Mouse (Mus musculus) T-cell, adult 2 months (primary cell): ENCODE measurements at regions not wholly inside any gene's neighbourhood (a gene's known extent, or its start where the extent isn't known, plus 50 kb on each side); places are given as distances from the start of the nearest gene placed in this dataset.

Source experiments
- DNase-seq: peaks from one replicate; pipeline ENCODE4 v3.0.0; 2022; ENCODE audit warnings: low spot score

GRCm38 (mm10) chr1:34739621-34740020, 103.2 kb downstream of the Fam168b start:
- DNase-seq, result no peak

GRCm38 (mm10) chr1:34740891-34741290, 102.0 kb downstream of the Fam168b start:
- no peak for DNase-seq

DNA sequence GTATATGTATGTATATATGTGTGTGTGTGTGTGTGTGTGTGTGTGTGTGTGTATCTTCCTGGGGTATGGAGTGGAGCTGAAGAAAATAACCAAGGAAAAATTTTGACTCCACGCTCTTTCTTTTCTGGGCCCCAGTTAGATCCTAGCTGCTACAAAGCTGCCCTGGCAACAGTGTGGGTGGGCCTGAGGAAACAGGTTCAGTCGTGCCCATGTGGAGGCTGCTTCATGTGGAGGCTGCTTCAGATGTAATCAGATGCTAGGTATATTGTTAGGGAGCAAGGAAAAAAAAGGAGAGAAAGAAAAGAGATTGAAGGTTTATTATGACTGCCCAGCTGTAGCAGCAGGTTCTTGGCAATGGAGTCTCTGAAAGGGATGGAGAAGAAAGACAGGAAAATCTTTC, 100.6 kb downstream of the Fam168b start:
- no peak for DNase-seq

- DNase-seq, result no peak
Observed at GRCm38 (mm10) chr1:34745881-34746280, 97.0 kb downstream of the Fam168b start.

GRCm38 (mm10) chr1:34749161-34750040, 93.5 kb downstream of the Fam168b start:
- DNase-seq, result no peak

DNA sequence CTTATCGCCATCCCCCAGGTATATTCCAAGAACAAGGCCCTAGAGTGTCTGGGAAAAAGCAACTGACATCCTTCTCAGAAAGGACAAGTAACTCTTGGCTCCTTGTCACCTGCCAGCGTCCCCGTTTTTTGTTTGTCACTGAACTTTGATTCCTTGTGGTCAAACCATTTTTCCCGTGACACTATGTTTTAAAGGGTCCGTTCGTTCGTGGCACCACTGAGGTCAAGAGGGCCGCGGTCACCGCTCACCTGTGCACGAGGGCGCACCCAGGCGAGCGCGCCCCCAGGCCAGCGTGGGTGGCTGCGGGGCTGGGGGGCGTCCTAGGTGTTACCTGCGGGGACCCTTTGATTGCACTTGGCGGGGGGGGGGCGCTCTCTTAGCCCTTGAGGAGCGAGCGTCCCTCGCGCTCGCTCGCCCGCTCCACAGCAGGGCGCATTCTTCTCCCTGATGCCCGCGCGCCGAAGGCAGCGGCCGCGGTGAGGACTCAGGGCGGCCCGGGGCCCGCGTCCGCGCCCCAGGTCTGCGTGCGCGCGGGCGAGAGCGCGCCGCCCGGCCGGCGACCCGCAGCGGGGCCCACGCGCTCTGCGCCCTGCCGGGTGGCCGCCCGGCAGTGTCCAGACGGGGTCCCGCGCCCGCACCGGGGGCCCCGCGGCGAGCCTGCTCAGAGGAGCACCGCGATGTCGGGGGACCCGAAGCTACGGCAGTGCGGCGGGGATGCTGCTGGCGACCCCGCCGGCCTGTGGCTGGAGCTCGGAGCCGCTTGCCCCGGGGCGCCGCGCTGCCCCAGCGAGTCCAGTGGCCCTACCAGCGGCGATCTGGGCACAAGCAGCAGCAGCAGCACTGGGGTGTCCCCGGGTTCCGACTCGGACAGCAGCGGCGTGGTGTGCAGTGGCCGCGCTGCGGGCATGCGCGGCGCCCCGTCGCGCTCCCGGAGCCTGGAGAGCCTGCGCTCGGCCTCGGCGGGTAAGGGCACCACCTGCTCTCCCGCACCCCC, 92.5 kb downstream of the Fam168b start:
- no peak for DNase-seq

DNA sequence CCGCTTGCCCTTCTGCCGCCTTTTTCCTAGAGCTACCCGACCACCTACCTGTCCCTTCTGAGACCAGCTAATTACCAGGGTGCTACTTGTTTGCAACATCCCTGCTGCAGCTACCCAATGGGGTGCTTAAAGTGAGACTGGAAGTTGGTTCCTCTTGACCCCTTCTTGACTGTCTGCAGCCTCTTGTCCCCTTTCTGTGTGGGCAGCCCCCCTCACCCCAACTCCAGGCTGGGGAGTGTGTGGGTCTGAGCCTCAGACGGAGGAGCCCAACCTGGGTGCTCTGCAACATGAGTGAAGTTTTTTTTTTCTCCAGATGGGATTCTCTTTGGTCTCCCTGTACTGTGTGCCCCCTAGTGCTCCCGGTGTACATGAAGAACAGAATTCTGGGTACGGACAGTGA, 91.7 kb downstream of the Fam168b start:
- DNase-seq, result no peak

DNA sequence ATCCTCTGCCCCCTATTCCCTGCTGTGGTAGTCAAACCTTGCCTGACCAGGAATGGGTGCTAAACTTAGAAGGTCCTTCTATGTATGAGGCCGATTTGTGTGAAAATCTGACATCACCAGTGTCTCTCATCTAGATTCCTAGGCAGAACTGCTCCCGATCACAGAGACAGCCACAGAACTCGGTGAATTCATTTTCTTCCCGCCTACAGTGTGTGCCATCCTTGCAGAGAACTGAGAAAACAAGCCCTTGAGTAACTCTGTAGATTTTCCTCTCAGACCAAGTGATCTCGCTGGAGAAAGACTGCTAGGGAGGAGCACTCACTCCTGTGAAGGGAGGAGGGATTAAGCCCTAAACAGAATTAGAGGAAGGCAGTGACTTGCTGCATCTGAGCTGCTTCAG, 89.3 kb downstream of the Fam168b start:
- no peak for DNase-seq

DNA sequence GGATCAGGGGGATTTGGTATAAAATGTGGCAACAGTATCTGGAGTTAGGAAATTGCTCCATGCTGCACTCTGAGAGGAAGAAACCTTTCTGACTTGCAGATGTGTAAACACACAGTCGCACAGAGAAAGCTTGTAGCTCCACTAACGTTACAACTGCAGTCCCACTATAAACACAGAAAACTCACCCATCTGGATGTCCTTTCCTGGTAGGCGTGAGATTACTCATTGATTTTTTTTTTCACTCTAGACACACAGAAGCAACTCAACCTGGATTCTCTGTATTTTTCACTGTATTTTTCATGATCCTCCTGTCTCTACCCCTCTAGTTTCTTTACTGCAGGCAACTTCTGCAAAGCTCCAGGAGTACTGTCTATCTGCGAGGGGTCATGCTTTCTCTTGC, 82.3 kb downstream of the Fam168b start:
- no peak for DNase-seq

DNA sequence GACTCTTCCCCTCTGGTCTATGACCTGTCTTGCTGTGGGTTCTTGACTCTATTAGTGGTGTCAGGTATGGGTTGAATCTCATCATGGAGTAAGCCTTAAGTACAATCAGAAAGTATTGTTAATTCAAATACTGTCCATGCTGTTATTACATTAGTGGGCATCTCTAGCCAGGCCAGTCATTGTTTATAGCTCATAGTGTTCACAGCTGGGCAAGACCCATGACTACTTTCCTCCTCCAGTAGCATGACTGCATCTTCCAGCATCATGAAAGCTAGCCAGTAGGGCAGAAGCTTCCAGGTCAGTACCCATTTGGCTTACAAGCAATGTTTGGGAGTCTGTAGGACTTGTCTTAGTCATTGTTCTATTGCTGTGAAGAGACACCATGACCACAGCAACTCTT, 81.4 kb downstream of the Fam168b start:
- no peak for DNase-seq

DNA sequence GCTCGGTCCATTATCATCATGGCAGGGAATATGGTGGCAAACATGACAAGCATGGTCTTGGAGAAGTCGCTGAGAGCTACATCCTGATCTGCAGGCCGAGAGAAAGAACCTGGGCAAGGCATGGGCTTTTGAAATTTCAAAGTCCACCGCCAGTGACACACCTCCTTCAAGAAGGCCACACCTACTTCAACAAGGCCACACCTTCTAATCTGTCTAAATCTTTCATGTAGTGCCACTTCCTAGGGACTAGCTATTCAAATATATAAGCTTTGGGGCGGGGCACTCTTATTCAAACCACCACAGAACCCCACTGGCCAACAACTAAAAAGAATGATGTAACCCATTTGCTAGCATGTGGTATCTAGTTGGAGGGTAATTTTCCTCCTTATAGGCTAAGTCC, 81.0 kb downstream of the Fam168b start:
- DNase-seq, result no peak
